Mouse (Mus musculus) hindbrain, postnatal 0 days (tissue): ENCODE data around the gene Hist1h2ae. TPM values are rescaled to one million over a fixed set of nuclear protein-coding genes. Genes with fewer than 3 reads are reported as not detected.

ENCODE experiments used
- ATAC-seq: fragments of 200-750 bp; cut with Nextera tagmentation; 2 replicates; pipeline ENCODE4 v1.8.0; 2017; ENCODE audit warnings: mild to moderate bottlenecking, moderate TSS enrichment, moderate library complexity
- DNase-seq: peaks from one replicate; pipeline ENCODE4 v3.0.0-alpha.2; 2015; ENCODE audit warnings: low spot score
- H3K27ac ChIP-seq: fragments of 300-500 bp; sonication (generic); 2 replicates; pipeline ENCODE4 v1.5.1; 2014; ENCODE audit warnings: mild to moderate bottlenecking
- H3K27me3 ChIP-seq: fragments of 300-500 bp; sonication (generic); 2 replicates; pipeline ENCODE4 v1.6.1; 2014; ENCODE audit warnings: low read length, mixed read lengths; ENCODE audit not compliant: insufficient read depth
- H3K36me3 ChIP-seq: fragments of 300-500 bp; sonication (generic); 2 replicates; pipeline ENCODE4 v1.6.1; 2014; ENCODE audit warnings: low read length, mixed read lengths; ENCODE audit not compliant: insufficient read depth
- H3K4me1 ChIP-seq: fragments of 300-500 bp; sonication (generic); 2 replicates; pipeline ENCODE4 v1.6.1; 2014; ENCODE audit warnings: antibody characterized with exemption, low read length, mixed read lengths; ENCODE audit not compliant: insufficient read depth
- H3K4me2 ChIP-seq: fragments of 300-500 bp; sonication (generic); 2 replicates; pipeline ENCODE4 v1.6.1; 2014; ENCODE audit warnings: low read depth, mild to moderate bottlenecking, low read length, moderate library complexity, mixed read lengths
- H3K4me3 ChIP-seq: fragments of 300-500 bp; sonication (generic); 2 replicates; pipeline ENCODE4 v1.5.1; 2014; ENCODE audit warnings: low read length
- H3K9ac ChIP-seq: fragments of 300-500 bp; sonication (generic); replicated peaks from 2 replicates; pipeline ENCODE4 v1.6.1; 2014; ENCODE audit warnings: mild to moderate bottlenecking, low read length, moderate library complexity, mixed read lengths
- H3K9me3 ChIP-seq: fragments of 300-500 bp; sonication (generic); 2 replicates; pipeline ENCODE4 v1.6.1; 2016; ENCODE audit warnings: low read length, mixed read lengths
- CTCF ChIP-seq: IDR thresholded peaks from 2 replicates; pipeline ENCODE4 v1.5.1; 2016; ENCODE audit warnings: antibody characterized with exemption, control low read depth, low read depth
- WGBS: fragments of 180-500 bp; shearing (Covaris S2); extraction: QIAGEN DNeasy Blood & Tissue Kit; methylation state at CpG from one replicate; pipeline ENCODE4 v1.1.7; 2014; 5-methylcytosine and 5-hydroxymethylcytosine counted together
- polyA plus RNA-seq: library from polyadenylated mRNA; unstranded; fragments of >200 nt; fragmentation: Nextera tagmentation; extraction: Ambion mirVana; gene quantifications from 2 replicates; pipeline ENCODE4 v1.2.1, GENCODE M21; 2015
- total RNA-seq: library from RNA; depleted of rRNA; stranded (reverse); fragments of >200 nt; gene quantifications from 2 replicates; pipeline ENCODE4 v1.2.3, GENCODE M21; 2014

The Hist1h2ae gene
- total and polyA plus RNA-seq, 2 experiments from 2014 or later = 12.2 to 221 TPM

GRCm38 (mm10) chr13:23583387-23584068 is 12.5 kb upstream of the Hist1h2ae start:
- Histone ChIP-seq H3K4me1 (peaks cover 8% of the 10 kb centered on the region; the same call in 1 of the 2 replicates), H3K9me3 (no peaks in the 10 kb centered on the region), H3K9ac (no peak overlapping the region), H3K36me3 (no peaks in the 10 kb centered on the region), H3K4me3 (no peak overlapping the region), H3K27ac (no peak overlapping the region), H3K4me2 (no peak overlapping the region), H3K27me3 (no peaks in the 10 kb centered on the region)
- no peak for TF ChIP-seq CTCF
- no peak for ATAC-seq
- DNase-seq = no peak

- no peak for TF ChIP-seq CTCF
- no peak for DNase-seq
- Histone ChIP-seq H3K36me3 (no peaks in the 10 kb centered on the region), H3K4me2 (peak overlapping the region; percentile 77), H3K9ac (peak overlapping the region; percentile 56), H3K4me1 (peaks cover 8% of the 10 kb centered on the region; the same call in 1 of the 2 replicates), H3K27ac (peak overlapping the region; percentile 67), H3K27me3 (no peaks in the 10 kb centered on the region), H3K9me3 (no peaks in the 10 kb centered on the region), H3K4me3 (peak overlapping the region; percentile 45)
- ATAC-seq = no peak
- WGBS = 9% methylated on average over 6 of the region's 6 CpGs
Measured at GRCm38 (mm10) chr13:23582219-23583056, 11.4 kb upstream of the Hist1h2ae start.

- peak; percentile 93 for ATAC-seq
- H3K9me3 ChIP-seq = no peaks in the 10 kb centered on the region
- TF ChIP-seq CTCF = no peak
- peak; percentile 98 for DNase-seq
- H3K27ac ChIP-seq = peak within 1 kb of the TSS; percentile 67
- peaks cover 8% of the 10 kb centered on the region; the same call in 1 of the 2 replicates for H3K4me1 ChIP-seq
- H3K4me2 ChIP-seq = peak within 1 kb of the TSS; percentile 77
- H3K27me3 ChIP-seq = no peaks in the 10 kb centered on the region
- no peaks in the 10 kb centered on the region for H3K36me3 ChIP-seq
- H3K9ac ChIP-seq = peak within 1 kb of the TSS; percentile 56
- WGBS = under 1% methylated on average over 43 of the region's 43 CpGs
- H3K4me3 ChIP-seq = peak within 1 kb of the TSS; percentile 45
Measured at GRCm38 (mm10) chr13:23581408-23582218, 10.6 kb upstream of the Hist1h2ae start, which contains the start of gene Hist1h4d. Hist1h4d (plus strand) TSS chr13:23581598.

GRCm38 (mm10) chr13:23577835-23578234 is 6.8 kb upstream of the Hist1h2ae start:
- Histone ChIP-seq H3K36me3 (no peaks in the 10 kb centered on the region), H3K4me2 (no peak overlapping the region), H3K4me1 (0 out of 2 replicates have a peak, but pooled peaks cover 7% of the 10 kb centered on the region), H3K27me3 (no peaks in the 10 kb centered on the region), H3K9ac (no peak overlapping the region), H3K9me3 (no peaks in the 10 kb centered on the region), H3K4me3 (no peak overlapping the region), H3K27ac (no peak overlapping the region)
- ATAC-seq (no peak), DNase-seq (no peak)
- TF ChIP-seq CTCF = no peak
- WGBS = 92% methylated on average over 1 of the region's 1 CpGs

- ATAC-seq (no peak), DNase-seq (no peak)
- 55% methylated on average over 6 of the region's 6 CpGs for WGBS
- no peaks in the 10 kb centered on the region for H3K36me3 ChIP-seq
- H3K9me3 ChIP-seq = no peaks in the 10 kb centered on the region
- no peak overlapping the region for H3K27ac ChIP-seq
- peak overlapping the region; percentile 42; the same call in 1 of the 2 replicates for H3K9ac ChIP-seq
- no peaks in the 10 kb centered on the region for H3K27me3 ChIP-seq
- H3K4me2 ChIP-seq = peak overlapping the region; percentile 52
- 0 out of 2 replicates have a peak, but pooled peaks cover 7% of the 10 kb centered on the region for H3K4me1 ChIP-seq
- no peak overlapping the region for H3K4me3 ChIP-seq
- TF ChIP-seq CTCF = no peak
Measured at GRCm38 (mm10) chr13:23576906-23577639, 6.1 kb upstream of the Hist1h2ae start.
